Mouse (Mus musculus) adrenal gland, adult 2 months (tissue): ENCODE measurements around the gene Tead3. TPM values are rescaled to one million over a fixed set of nuclear protein-coding genes. Genes with fewer than 3 reads are reported as not detected.

ENCODE experiments used
- DNase-seq: peaks from one replicate; pipeline ENCODE4 v3.0.0; 2021
- long read RNA-seq: library from polyadenylated mRNA; stranded (forward); transcript quantifications from one replicate; pipeline ENCODE4 v2.0.0, GENCODE M21; 2021
- polyA plus RNA-seq: library from polyadenylated mRNA; depleted of rRNA; stranded (reverse); fragments of >200 nt; gene quantifications from 2 replicates; pipeline ENCODE4 v1.2.3, GENCODE M21; 2012; rRNA removed
- total RNA-seq, 2 experiments: library from RNA; stranded (reverse); gene quantifications; 2 replicates each; pipeline ENCODE4 v1.2.3; 2021

Tead3 gene
- total RNA-seq, result 10 to 100 TPM in 1 of 2 experiments, 1 to 10 TPM in 1; 8.6 to 12.5 TPM
- 15.9 and 17.6 TPM in 2 replicates for polyA plus RNA-seq
- long read RNA-seq, partial matches to known transcripts, result 5 of 7 reads
- long read RNA-seq, other reads (novel, unspliced or antisense), result 2 of 7 reads

DNA sequence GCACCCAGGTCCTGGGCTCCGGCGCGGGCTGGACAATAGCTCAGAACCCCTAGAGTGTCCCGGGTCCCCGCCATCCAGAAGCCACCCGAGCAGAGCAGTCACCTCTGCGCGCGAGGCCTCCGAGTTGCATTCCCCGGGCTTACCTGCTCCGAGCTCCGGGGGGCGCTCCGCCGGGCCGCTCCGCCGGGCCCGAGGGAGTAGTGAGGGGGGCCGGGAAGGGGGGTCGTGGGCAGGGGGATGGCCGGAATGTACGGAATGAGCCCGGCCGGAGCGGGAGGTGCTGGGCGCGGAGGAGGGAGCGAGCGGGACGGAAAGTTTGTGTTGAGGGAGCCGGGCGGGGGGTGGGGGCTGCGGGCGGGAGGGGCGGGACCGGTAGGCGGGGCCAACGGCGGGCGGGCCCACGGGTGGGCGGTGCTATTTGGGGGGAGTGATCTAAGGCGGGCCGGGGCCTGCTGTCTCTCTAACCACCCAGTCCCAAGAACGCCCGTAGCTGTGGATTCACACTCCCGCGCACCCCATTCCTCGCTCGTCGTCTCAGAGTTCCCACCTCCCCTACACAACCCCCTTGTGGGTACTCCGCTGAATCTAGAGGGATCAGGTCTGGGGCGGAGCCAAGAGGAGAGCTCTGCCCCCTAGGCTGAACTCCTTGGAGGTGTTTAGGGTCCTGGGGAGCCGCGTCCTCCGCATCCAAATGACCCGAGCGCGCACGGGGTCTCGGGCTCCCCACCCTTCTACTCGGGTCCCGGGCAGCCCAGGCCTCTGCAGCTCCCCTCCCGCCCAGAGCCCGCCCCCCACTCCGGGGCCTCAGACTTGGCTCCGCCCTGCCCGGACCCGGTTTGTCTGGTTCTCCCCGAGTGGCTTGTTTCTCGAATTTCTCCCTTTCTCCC, at the start of gene Tead3:
Gene Tead3, minus strand, starts transcription at position 352 of the 887 bp plus-strand sequence.
- peak; percentile 89 for DNase-seq

- DNase-seq, result no peak
These were observed 44.4 kb upstream of the Tead3 start for GRCm38 (mm10) chr17:28394994-28395393.

DNA sequence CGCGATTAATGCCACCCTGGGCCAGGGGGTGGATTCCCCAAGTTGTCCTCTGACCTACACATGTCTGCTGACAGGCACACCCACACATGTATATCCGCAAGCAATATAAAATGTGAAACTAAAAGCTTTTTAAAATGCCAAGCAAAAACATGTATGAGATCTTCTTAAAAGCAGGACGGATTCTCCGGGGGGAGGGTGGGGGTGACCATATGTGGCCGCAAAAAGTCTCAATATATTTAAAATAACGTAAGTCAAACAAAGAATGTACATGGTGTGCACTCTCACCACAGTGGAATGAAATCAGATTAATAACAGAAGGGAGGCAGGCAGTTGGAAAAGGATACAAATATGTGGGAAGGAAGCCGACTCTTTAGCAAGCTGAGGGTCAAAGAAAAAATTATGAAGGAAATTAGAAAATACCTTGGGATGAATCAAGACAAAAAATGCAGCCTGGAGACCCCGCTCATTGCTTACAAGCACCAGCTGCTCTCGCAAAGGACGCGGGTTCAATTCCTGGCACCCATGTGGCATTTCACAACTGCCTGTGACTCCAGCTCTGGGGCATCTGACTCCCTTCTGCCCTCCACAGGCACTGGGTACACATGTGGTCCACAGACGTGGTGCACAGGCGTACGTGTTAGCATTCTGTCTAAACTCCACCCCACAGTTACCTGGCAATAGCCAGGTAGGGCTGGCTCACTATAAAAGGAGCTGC, 43.6 kb upstream of the Tead3 start:
- no peak for DNase-seq

DNA sequence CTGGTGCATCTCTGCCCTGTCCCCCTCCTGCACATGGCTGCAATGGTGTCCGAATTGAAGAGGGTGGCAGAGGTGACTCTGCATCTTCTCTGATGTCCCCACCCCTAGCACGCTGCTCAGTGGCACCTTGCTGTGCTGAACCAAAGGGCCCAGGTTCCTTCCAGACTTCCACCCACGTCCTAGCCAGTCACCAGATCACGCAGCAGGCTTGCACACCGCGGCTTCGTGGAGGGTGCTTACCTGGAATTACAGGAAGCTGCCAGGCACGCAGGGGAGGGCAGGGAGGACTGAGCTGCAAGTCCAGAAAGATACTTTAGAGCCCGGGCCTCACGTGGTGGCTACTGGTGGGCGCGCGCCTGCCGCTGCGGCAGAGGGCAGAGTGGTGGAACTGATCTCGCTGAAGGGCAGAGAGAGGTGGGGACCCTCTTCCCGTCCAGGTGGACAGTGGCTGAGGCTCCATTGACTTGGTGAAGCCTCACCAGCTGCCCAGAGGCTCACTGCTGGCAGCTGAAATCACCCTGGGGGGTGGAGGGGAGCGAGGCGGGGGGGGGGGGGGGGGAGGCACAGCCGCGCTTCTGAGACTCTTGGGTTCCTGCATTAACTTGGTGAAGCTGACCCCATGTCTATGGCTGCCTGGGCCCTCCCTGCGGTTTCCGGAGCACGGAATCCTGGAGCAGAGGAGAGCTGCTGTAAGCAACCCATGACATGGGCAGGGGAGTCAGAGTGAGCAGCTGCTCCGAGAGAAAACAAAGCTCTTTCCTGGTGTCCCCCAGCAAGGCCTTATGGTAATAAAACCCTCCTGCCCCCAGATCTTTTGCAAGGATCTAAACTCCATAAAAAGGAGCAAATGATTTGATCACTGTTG, 41.2 kb upstream of the Tead3 start:
- DNase-seq, result no peak

GRCm38 (mm10) chr17:28388534-28388933, 37.9 kb upstream of the Tead3 start:
- DNase-seq, result no peak

GRCm38 (mm10) chr17:28386150-28386905, 35.7 kb upstream of the Tead3 start:
- DNase-seq, result peak; percentile 83

GRCm38 (mm10) chr17:28384298-28384697, 33.7 kb upstream of the Tead3 start:
- DNase-seq, result no peak

- no peak for DNase-seq
These were observed 29.6 kb upstream of the Tead3 start for GRCm38 (mm10) chr17:28380255-28380654.

GRCm38 (mm10) chr17:28375592-28376061, 25.0 kb upstream of the Tead3 start:
- DNase-seq, result no peak

DNA sequence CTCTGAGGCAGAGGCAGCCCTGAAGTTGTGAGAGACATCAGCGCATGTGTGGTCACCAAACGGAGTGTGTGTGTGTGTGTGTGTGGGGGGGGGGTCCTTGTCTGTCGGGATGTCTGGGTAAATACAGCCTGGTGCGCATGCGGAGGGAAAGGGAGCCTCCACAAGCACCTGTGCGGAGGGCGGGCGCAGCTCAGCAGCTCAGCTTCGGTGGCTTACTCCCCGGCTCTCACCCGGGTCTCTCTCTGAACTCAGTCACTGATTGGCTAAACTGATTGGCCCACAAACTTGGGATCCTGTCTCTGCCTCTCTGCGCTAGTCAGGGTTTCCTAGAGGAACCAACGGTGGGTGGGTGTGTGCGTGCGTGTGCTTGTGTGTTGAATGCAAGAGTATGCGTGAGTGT, 23.9 kb upstream of the Tead3 start:
- DNase-seq, result no peak

- peak; percentile 57 for DNase-seq
These were observed 23.2 kb upstream of the Tead3 start for GRCm38 (mm10) chr17:28373821-28374220.

DNA sequence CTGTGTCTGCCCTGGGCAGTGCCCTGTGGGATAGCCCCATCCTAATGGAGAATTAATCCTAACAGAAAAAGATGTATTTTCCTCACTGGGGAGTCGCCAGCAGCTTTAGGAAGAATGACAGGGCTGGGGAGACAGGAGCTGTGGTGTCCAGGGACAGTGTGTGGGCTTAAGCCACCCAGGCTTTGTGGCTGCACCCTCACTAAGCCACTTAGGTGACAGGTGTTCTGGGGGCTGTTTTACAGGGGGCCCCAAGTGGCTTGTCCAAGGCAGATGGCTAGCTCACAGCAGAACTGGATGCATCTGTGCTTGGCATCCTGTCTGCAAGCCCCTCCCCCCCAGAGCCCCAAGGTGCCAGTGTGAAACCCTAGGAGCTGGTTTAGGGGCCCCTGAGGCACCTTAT, 21.3 kb upstream of the Tead3 start:
- no peak for DNase-seq

GRCm38 (mm10) chr17:28371286-28371685, 20.7 kb upstream of the Tead3 start:
- DNase-seq, result peak; percentile 83

DNA sequence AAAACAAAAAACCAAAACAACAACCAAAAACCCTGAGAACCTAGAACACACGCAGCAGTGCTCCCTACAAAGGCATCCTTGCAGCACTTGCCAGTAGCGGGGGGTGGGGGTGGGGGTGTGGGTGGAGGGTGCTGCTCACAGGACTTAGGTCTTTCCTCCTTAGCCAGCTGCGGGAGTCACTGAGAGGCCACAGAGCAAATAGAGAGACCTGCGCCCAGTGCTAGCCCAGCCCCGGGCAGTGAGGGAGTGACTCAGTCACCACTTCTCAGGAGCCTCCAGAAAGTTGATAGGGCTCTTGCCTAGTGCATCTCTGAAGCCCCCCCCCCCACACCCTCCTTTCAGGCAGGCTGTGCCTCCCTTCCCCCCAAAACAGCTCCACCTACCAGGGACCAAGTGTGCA, 18.4 kb upstream of the Tead3 start:
- DNase-seq, result no peak

- DNase-seq, result peak; percentile 78
These were observed 17.8 kb upstream of the Tead3 start for GRCm38 (mm10) chr17:28368449-28368848.

DNA sequence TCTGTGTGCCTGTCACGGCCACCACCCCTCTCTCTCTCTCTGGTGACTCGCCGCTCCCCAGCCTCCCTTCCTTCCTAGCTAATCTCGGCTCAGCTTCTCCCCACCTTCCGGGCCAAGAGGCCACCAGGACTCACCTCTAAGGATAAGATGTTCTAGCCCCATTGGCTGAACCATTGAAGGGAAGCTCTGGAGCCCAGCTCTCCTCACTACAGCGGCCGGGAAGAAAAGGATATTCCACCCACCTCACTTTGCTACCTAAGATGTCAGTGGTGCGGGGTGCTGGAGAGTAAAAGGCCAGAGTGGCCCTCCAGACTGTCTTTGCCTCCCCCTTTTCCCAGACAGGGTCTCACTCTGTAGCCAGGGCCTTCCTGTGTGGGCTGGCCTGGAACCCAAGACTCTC, 14.5 kb upstream of the Tead3 start, which contains the start of gene Tulp1:
Gene Tulp1, minus strand, starts transcription at position 101 of the 400 bp plus-strand sequence.
- DNase-seq, result no peak

DNA sequence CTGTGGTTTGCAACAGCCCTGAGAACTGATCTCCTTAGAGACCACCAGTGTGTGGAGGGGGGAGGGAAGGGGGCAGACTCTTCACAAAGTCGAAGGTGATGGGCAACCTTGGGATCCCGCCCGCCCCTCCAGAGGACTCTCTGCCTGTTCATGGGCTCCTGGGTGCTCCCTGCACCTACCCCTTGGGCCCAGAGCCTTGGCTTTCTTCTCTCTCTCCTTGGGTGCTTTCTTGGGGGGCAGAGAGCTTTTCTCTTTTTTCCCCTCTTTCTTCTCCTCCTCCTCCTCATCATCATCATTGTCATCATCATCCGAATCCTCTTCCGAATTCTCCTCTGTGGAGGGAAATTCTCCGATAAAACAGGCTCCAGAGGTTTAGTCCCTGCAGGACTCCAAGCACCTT, 12.9 kb upstream of the Tead3 start:
- no peak for DNase-seq

DNA sequence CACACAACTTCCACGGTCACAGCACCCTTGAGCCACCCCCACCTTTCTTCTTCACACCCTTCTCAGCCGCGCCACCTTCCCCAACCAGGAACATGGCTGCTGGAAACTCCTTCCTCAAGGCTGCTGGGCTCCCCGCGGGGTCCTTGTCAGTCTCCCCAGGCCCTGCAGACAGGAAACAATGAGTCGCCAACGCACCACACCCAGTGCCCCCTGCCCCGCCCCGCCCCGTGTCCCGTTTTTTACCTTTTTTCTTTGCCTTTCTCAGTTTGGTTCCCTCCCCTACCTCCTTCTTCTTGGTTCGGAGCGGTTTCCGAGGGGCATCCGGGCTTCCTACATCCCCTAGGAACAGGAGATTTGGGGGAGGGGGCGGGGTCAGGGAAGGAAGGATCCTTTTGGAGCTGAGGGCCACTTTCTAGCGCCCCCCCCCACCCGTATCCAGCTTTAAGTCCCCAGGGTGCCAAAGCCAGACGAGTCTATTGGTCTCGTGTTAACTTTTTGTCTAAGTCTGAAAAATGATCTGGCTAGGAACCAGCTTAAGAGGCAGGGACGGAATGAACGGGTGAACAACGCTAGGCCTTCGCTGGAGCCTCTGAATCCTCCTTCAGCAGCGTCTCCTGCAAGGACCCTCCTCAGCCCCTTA, 12.2 kb upstream of the Tead3 start:
- no peak for DNase-seq

GRCm38 (mm10) chr17:28361921-28362652, 11.5 kb upstream of the Tead3 start:
- no peak for DNase-seq
